Mouse (Mus musculus) cerebellum, postnatal 14 days (tissue): ENCODE data around the gene Rarb.
A peak's percentile ranks its signal among the peaks of the same experiment; 100 is the strongest.
"Not testable (repeated sequence)": the region's sequence is repeated elsewhere in the genome, so short reads cannot be mapped to it uniquely, and the experiment has no call there.

Source experiments
- DNase-seq, 2 experiments: peaks; one replicate each; pipeline ENCODE4 v3.0.0; 2021; ENCODE audit warnings: mixed read lengths in 2 of 2

Rarb gene

GRCm38 (mm10) chr14:16818602-16819250 is at the start of gene Rarb:
Rarb (minus strand) TSS chr14:16819156.
- DNase-seq = peak in 1 of 2 experiments; percentile 18

- no peak for DNase-seq
Observed at GRCm38 (mm10) chr14:16842036-16842435, 23.1 kb upstream of the Rarb start.

GRCm38 (mm10) chr14:16841597-16841989 is 22.6 kb upstream of the Rarb start:
- DNase-seq = peak; percentile 23 to 58

GRCm38 (mm10) chr14:16840951-16841596 is 22.1 kb upstream of the Rarb start:
- DNase-seq = peak; percentile 73 to 84

GRCm38 (mm10) chr14:16840135-16840534 is 21.2 kb upstream of the Rarb start:
- DNase-seq = no peak

GRCm38 (mm10) chr14:16815096-16815741 is 3.7 kb downstream of the Rarb start:
- DNase-seq = no peak

- DNase-seq = no peak
Observed at GRCm38 (mm10) chr14:16806155-16806554, 12.8 kb downstream of the Rarb start.

GRCm38 (mm10) chr14:16790161-16790560 is 28.8 kb downstream of the Rarb start:
- no peak for DNase-seq

GRCm38 (mm10) chr14:16781942-16782541 is 36.9 kb downstream of the Rarb start:
- no peak for DNase-seq

- no peak for DNase-seq
Observed at GRCm38 (mm10) chr14:16776723-16777381, 42.1 kb downstream of the Rarb start.

GRCm38 (mm10) chr14:16772927-16773326 is 46.0 kb downstream of the Rarb start:
- no peak for DNase-seq

- DNase-seq = no peak
Observed at GRCm38 (mm10) chr14:16765891-16766290, 53.1 kb downstream of the Rarb start.

GRCm38 (mm10) chr14:16762773-16763172 is 56.2 kb downstream of the Rarb start:
- DNase-seq = peak; percentile 17 to 34

- no peak for DNase-seq
Observed at GRCm38 (mm10) chr14:16758773-16759434, 60.1 kb downstream of the Rarb start.

- not testable (repeated sequence) for DNase-seq
Observed at GRCm38 (mm10) chr14:16755601-16756000, 63.4 kb downstream of the Rarb start.

- DNase-seq = no peak
Observed at GRCm38 (mm10) chr14:16752648-16753047, 66.3 kb downstream of the Rarb start.

GRCm38 (mm10) chr14:16746982-16747578 is 71.9 kb downstream of the Rarb start:
- DNase-seq = no peak

- no peak for DNase-seq
Observed at GRCm38 (mm10) chr14:16740982-16741739, 77.8 kb downstream of the Rarb start.

GRCm38 (mm10) chr14:16738538-16738937 is 80.4 kb downstream of the Rarb start:
- peak; percentile 16 to 37 for DNase-seq

GRCm38 (mm10) chr14:16737781-16738180 is 81.2 kb downstream of the Rarb start:
- no peak for DNase-seq

- DNase-seq = no peak
Observed at GRCm38 (mm10) chr14:16735331-16736012, 83.5 kb downstream of the Rarb start.
